Mouse (Mus musculus): ENCODE measurements around the gene Tmem109. TPM values are rescaled to one million over a fixed set of nuclear protein-coding genes. Genes with fewer than 3 reads are reported as not detected.

The Tmem109 gene
- polyA plus RNA-seq, 1 experiment from 2014 or later: 108 TPM

DNA sequence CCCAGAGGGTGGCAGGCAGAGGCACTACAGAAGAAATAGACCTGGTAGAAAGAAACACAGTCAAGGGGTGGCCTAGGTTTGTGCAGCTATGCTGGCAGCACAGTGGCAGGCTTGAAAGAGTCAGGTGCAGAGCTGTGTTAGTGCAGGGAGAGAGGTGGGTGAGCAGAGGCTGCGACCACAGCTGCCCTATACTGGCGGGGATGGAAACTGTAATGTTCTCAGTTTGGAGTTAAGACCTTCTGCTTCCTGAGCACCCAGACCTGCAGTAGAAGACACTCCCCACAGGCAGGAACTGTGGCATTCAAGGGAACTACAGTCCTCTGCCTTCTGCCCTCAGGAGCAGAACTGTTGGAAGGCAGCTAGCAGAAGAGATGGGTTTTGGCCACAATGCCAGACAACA is 33.1 kb upstream of the Tmem109 start:
- H3K9ac ChIP-seq (ENCODE audit: low read length): peak overlapping the region; percentile 0; the same call in 1 of the 2 replicates
- WGBS: 63% methylated on average over 2 of the region's 2 CpGs
- no peaks in the 10 kb centered on the region for H3K36me3 ChIP-seq (ENCODE audit: control insufficient read depth, insufficient read depth)
- peak overlapping the region; percentile 67 for H3K27ac ChIP-seq (ENCODE audit: low read length)
- no peak for ATAC-seq (replicated peaks; ENCODE audit: extremely low read depth, insufficient read depth, low FRiP score)
- H3K27me3 ChIP-seq (ENCODE audit: control insufficient read depth, insufficient read depth, low read length): no peaks in the 10 kb centered on the region
- no peak overlapping the region for H3K4me2 ChIP-seq (ENCODE audit: low read depth, low read length)
- no peak overlapping the region for H3K4me3 ChIP-seq (ENCODE audit: low read length)
- peaks cover 15% of the 10 kb centered on the region for H3K4me1 ChIP-seq (ENCODE audit: control insufficient read depth, insufficient read depth, low read length)
- H3K9me3 ChIP-seq (replicated peaks; ENCODE audit: control insufficient read depth, low read length): no peaks in the 10 kb centered on the region

DNA sequence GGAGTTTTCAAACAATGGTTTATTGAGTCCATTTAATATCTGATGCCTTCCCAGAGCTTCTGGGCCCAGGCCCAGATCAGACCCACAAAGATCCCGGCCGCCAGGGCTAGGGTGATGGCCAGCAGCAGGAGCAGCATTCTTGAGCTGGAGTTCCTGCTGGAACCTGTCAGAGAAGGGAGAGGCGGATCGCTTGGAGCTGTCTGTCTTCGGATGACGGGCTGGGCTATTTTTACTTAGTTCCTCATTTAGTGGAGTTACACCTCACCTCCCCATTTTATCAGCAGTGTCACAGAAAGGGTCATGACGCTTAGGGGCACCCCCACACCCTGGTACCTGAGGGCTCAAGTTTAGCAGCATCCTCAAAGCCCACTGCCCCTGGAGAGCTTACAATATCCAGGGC is 32.5 kb upstream of the Tmem109 start:
- no peak overlapping the region for H3K4me3 ChIP-seq (ENCODE audit: low read length)
- peak overlapping the region; percentile 8 for H3K9ac ChIP-seq (ENCODE audit: low read length)
- H3K4me1 ChIP-seq (ENCODE audit: control insufficient read depth, insufficient read depth, low read length): peaks cover 18% of the 10 kb centered on the region
- no peaks in the 10 kb centered on the region for H3K36me3 ChIP-seq (ENCODE audit: control insufficient read depth, insufficient read depth)
- no peaks in the 10 kb centered on the region for H3K27me3 ChIP-seq (ENCODE audit: control insufficient read depth, insufficient read depth, low read length)
- WGBS: 17% methylated on average over 7 of the region's 7 CpGs
- H3K27ac ChIP-seq (ENCODE audit: low read length): peak overlapping the region; percentile 67
- no peaks in the 10 kb centered on the region for H3K9me3 ChIP-seq (replicated peaks; ENCODE audit: control insufficient read depth, low read length)
- no peak overlapping the region; the same call in 1 of the 2 replicates for H3K4me2 ChIP-seq (ENCODE audit: low read depth, low read length)
- peak; percentile 46; the same call in 1 of the 2 replicates for ATAC-seq (replicated peaks; ENCODE audit: extremely low read depth, insufficient read depth, low FRiP score)

DNA sequence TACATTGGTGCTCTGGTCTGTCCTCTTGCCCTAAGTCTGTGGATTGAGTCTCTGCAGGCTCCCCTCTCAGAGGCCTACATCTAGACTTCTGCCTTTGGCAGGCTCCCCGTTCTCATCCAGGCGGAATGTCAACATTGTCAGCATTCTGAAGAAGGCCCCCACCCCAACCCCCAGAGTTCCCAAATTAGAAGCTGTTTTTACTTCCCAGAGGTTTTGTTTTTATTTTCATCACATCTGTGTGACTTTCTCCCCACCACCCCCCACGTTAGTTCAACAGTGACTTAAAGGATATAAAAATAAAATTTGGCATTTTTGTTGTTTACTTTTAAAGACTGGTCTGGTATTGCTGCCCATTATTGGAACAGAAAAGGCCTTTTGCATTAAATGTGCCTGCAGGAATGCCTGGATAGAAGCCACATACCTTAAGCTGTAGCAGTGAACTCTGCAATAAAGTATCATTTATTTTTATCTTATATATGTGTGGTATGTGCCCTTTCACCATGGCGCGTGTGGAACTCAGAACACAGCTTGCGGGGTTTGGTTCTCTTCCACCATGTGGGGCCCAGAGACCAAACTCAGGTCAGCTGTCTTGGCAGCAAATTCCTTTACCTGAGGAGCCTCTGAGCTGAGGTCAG is 27.4 kb upstream of the Tmem109 start:
- WGBS: 18% methylated on average over 6 of the region's 6 CpGs
- H3K27me3 ChIP-seq (ENCODE audit: control insufficient read depth, insufficient read depth, low read length): no peaks in the 10 kb centered on the region
- peaks cover 19% of the 10 kb centered on the region for H3K36me3 ChIP-seq (ENCODE audit: control insufficient read depth, insufficient read depth)
- H3K27ac ChIP-seq (ENCODE audit: low read length): peak overlapping the region; percentile 98
- H3K9ac ChIP-seq (ENCODE audit: low read length): peak overlapping the region; percentile 54
- H3K9me3 ChIP-seq (replicated peaks; ENCODE audit: control insufficient read depth, low read length): no peaks in the 10 kb centered on the region
- peak overlapping the region; percentile 18; the same call in 1 of the 2 replicates for H3K4me2 ChIP-seq (ENCODE audit: low read depth, low read length)
- no peak overlapping the region for H3K4me3 ChIP-seq (ENCODE audit: low read length)
- peak; percentile 73 for ATAC-seq (replicated peaks; ENCODE audit: extremely low read depth, insufficient read depth, low FRiP score)
- peaks cover 50% of the 10 kb centered on the region for H3K4me1 ChIP-seq (ENCODE audit: control insufficient read depth, insufficient read depth, low read length)

DNA sequence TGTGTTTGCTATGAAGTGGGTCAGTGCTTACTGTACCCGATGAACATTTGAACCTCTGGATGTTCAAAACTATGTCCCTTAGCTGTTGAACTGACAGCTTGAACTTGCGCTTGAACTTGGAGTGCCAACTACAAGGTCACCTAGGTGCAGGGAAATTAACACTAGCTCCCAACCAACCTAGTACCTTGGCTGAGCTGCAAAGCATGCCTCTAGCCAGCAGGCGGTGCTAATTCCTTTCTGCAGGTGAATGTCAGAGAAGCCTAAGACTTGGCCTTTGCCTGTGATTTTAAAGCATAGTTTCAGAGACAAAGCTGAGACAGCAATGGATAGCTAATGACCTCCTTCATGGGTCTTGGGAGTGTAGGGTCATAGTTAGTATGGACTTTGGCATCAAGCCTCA is 26.1 kb upstream of the Tmem109 start:
- no peaks in the 10 kb centered on the region for H3K27me3 ChIP-seq (ENCODE audit: control insufficient read depth, insufficient read depth, low read length)
- H3K4me2 ChIP-seq (ENCODE audit: low read depth, low read length): no peak overlapping the region
- no peak overlapping the region for H3K9ac ChIP-seq (ENCODE audit: low read length)
- H3K27ac ChIP-seq (ENCODE audit: low read length): peak overlapping the region; percentile 98
- H3K9me3 ChIP-seq (replicated peaks; ENCODE audit: control insufficient read depth, low read length): no peaks in the 10 kb centered on the region
- 46% methylated on average over 3 of the region's 3 CpGs for WGBS
- peaks cover 47% of the 10 kb centered on the region for H3K4me1 ChIP-seq (ENCODE audit: control insufficient read depth, insufficient read depth, low read length)
- ATAC-seq (replicated peaks; ENCODE audit: extremely low read depth, insufficient read depth, low FRiP score): no peak
- H3K36me3 ChIP-seq (ENCODE audit: control insufficient read depth, insufficient read depth): peaks cover 32% of the 10 kb centered on the region
- no peak overlapping the region for H3K4me3 ChIP-seq (ENCODE audit: low read length)

DNA sequence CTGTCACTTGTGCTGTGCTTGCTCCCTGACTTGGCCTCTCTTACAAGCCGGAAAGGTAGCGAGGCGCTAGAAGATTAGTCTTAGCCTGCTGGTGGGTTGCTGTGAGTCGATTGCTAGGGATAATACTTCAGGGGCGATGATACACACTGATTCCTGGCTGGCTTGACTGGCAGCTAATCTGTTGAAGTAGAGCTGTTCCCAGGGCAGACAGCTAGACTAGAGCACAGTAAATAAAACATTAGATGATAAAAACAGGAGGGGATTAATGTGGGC is 23.9 kb upstream of the Tmem109 start:
- no peaks in the 10 kb centered on the region for H3K27me3 ChIP-seq (ENCODE audit: control insufficient read depth, insufficient read depth, low read length)
- no peaks in the 10 kb centered on the region for H3K9me3 ChIP-seq (replicated peaks; ENCODE audit: control insufficient read depth, low read length)
- no peak for ATAC-seq (replicated peaks; ENCODE audit: extremely low read depth, insufficient read depth, low FRiP score)
- H3K27ac ChIP-seq (ENCODE audit: low read length): peak overlapping the region; percentile 93
- H3K4me2 ChIP-seq (ENCODE audit: low read depth, low read length): peak overlapping the region; percentile 28
- WGBS: 32% methylated on average over 5 of the region's 5 CpGs
- H3K4me1 ChIP-seq (ENCODE audit: control insufficient read depth, insufficient read depth, low read length): peaks cover 43% of the 10 kb centered on the region
- peak overlapping the region; percentile 70 for H3K9ac ChIP-seq (ENCODE audit: low read length)
- H3K4me3 ChIP-seq (ENCODE audit: low read length): no peak overlapping the region
- peaks cover 53% of the 10 kb centered on the region for H3K36me3 ChIP-seq (ENCODE audit: control insufficient read depth, insufficient read depth)

- Histone ChIP-seq H3K9ac (ENCODE audit: low read length) (peak overlapping the region; percentile 70), H3K27me3 (ENCODE audit: control insufficient read depth, insufficient read depth, low read length) (no peaks in the 10 kb centered on the region), H3K4me1 (ENCODE audit: control insufficient read depth, insufficient read depth, low read length) (peaks cover 43% of the 10 kb centered on the region), H3K4me3 (ENCODE audit: low read length) (no peak overlapping the region), H3K9me3 (replicated peaks; ENCODE audit: control insufficient read depth, low read length) (no peaks in the 10 kb centered on the region), H3K27ac (ENCODE audit: low read length) (peak overlapping the region; percentile 93), H3K36me3 (ENCODE audit: control insufficient read depth, insufficient read depth) (peaks cover 58% of the 10 kb centered on the region), H3K4me2 (ENCODE audit: low read depth, low read length) (peak overlapping the region; percentile 28)
- WGBS: 27% methylated on average over 7 of the region's 7 CpGs
- peak; percentile 59 for ATAC-seq (replicated peaks; ENCODE audit: extremely low read depth, insufficient read depth, low FRiP score)
These were observed 23.3 kb upstream of the Tmem109 start for GRCm38 (mm10) chr19:10904927-10905727.

DNA sequence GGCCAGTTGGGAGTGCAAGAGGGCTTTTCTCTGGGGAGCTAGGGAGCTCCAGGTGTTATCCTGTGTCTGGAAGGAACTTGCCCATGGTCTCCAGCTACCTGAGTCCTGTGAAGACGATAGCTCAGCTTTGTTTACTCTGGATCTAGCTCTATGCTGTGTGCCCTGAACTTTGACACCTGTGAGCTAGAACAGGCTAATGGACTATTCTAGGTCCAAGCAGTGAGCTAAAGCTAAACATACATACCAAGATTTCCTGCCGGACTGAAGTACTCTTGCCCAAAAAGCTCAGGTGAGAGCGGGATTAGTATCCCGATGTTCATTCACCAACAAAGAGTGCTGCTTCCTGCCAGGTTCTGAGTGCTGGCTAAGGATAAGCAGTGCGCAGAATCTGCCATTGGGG is 22.7 kb upstream of the Tmem109 start:
- H3K9ac ChIP-seq (ENCODE audit: low read length): peak overlapping the region; percentile 44; the same call in 1 of the 2 replicates
- peaks cover 64% of the 10 kb centered on the region for H3K36me3 ChIP-seq (ENCODE audit: control insufficient read depth, insufficient read depth)
- no peak overlapping the region for H3K4me2 ChIP-seq (ENCODE audit: low read depth, low read length)
- no peak overlapping the region for H3K4me3 ChIP-seq (ENCODE audit: low read length)
- H3K9me3 ChIP-seq (replicated peaks; ENCODE audit: control insufficient read depth, low read length): no peaks in the 10 kb centered on the region
- ATAC-seq (replicated peaks; ENCODE audit: extremely low read depth, insufficient read depth, low FRiP score): no peak
- H3K27ac ChIP-seq (ENCODE audit: low read length): peak overlapping the region; percentile 93
- H3K27me3 ChIP-seq (ENCODE audit: control insufficient read depth, insufficient read depth, low read length): no peaks in the 10 kb centered on the region
- H3K4me1 ChIP-seq (ENCODE audit: control insufficient read depth, insufficient read depth, low read length): peaks cover 44% of the 10 kb centered on the region
- 77% methylated on average over 5 of the region's 5 CpGs for WGBS

- H3K27ac ChIP-seq (ENCODE audit: low read length): no peak overlapping the region
- no peaks in the 10 kb centered on the region for H3K27me3 ChIP-seq (ENCODE audit: control insufficient read depth, insufficient read depth, low read length)
- peaks cover 33% of the 10 kb centered on the region for H3K4me1 ChIP-seq (ENCODE audit: control insufficient read depth, insufficient read depth, low read length)
- no peak overlapping the region for H3K4me3 ChIP-seq (ENCODE audit: low read length)
- ATAC-seq (replicated peaks; ENCODE audit: extremely low read depth, insufficient read depth, low FRiP score): no peak
- no peak overlapping the region for H3K9ac ChIP-seq (ENCODE audit: low read length)
- no peak overlapping the region for H3K4me2 ChIP-seq (ENCODE audit: low read depth, low read length)
- WGBS: 95% methylated on average over 5 of the region's 5 CpGs
- no peaks in the 10 kb centered on the region for H3K9me3 ChIP-seq (replicated peaks; ENCODE audit: control insufficient read depth, low read length)
- H3K36me3 ChIP-seq (ENCODE audit: control insufficient read depth, insufficient read depth): peaks cover 67% of the 10 kb centered on the region
These were observed 19.2 kb upstream of the Tmem109 start for GRCm38 (mm10) chr19:10901046-10901445.

GRCm38 (mm10) chr19:10900315-10900714 is 18.5 kb upstream of the Tmem109 start:
- ATAC-seq (replicated peaks; ENCODE audit: extremely low read depth, insufficient read depth, low FRiP score): no peak; the same call in 1 of the 2 replicates
- 47% methylated on average over 6 of the region's 6 CpGs for WGBS

More at GRCm38 (mm10) chr19:10900315-10900714, 18.5 kb upstream of the Tmem109 start:
- no peak overlapping the region; the same call in 1 of the 2 replicates for H3K9ac ChIP-seq (ENCODE audit: low read length)
- H3K27ac ChIP-seq (ENCODE audit: low read length): peak overlapping the region; percentile 20; the same call in 1 of the 2 replicates
- H3K9me3 ChIP-seq (replicated peaks; ENCODE audit: control insufficient read depth, low read length): no peaks in the 10 kb centered on the region
- no peaks in the 10 kb centered on the region for H3K27me3 ChIP-seq (ENCODE audit: control insufficient read depth, insufficient read depth, low read length)
- peaks cover 26% of the 10 kb centered on the region for H3K4me1 ChIP-seq (ENCODE audit: control insufficient read depth, insufficient read depth, low read length)
- H3K36me3 ChIP-seq (ENCODE audit: control insufficient read depth, insufficient read depth): peaks cover 62% of the 10 kb centered on the region
- H3K4me3 ChIP-seq (ENCODE audit: low read length): no peak overlapping the region
- H3K4me2 ChIP-seq (ENCODE audit: low read depth, low read length): no peak overlapping the region
